Mouse (Mus musculus): ENCODE results near the gene Mllt1.

Gene Mllt1

GRCm38 (mm10) chr17:56877426-56877825 is 57.8 kb downstream of the Mllt1 start:
- no peak for DNase-seq (ENCODE audit: low spot score in 2 of 2)

DNA sequence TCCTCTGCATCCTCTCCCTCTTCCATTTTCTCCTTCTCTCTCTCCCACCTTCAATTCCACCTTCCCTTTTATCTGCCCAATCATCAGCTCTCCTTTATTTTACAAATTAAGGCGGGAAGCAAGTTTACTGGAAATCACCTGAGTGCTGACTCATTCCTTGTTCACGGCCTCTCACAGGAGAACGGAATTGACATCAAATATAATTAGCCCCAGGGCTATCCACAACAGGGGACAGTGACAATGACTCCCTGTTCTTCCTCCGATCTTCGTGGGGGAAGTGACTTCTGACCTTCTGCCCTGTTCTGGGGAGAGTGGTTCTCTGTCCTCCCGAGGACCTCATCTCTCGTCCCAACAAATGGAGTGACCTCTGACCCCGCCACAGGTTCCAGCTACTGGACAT is 58.2 kb downstream of the Mllt1 start:
- DNase-seq (ENCODE audit: low spot score in 2 of 2) = no peak

DNA sequence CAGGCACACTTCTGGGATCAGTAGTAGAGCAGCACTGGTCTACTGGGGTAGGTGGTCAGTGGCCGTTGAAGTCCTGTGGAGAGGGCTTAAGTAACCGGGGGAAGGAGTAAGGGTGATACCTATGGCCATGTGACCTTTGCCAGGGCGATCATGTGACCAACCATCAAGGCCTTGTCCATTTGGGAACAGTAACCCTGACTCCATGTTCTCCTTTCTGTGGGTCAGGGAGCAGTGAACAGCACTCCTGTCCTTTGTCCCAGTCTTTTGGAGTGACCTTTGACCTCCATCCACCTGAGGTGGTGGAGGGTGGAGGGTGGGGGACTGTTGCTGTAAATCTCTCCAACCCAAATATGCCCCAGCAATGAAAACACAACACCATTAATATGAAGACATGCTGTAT is 58.8 kb downstream of the Mllt1 start:
- no peak for DNase-seq (ENCODE audit: low spot score in 2 of 2)

- no peak for DNase-seq (ENCODE audit: low spot score in 2 of 2)
Observed at GRCm38 (mm10) chr17:56874936-56875651, 60.1 kb downstream of the Mllt1 start, which contains the start of gene 1700061G19Rik. TSS of gene 1700061G19Rik (plus strand) at chr17:56875477.

- no peak for DNase-seq (ENCODE audit: low spot score in 2 of 2)
Observed at GRCm38 (mm10) chr17:56874237-56874636, 61.0 kb downstream of the Mllt1 start, which contains the start of gene Acsbg2. TSS of gene Acsbg2 (minus strand) at chr17:56874447.

DNA sequence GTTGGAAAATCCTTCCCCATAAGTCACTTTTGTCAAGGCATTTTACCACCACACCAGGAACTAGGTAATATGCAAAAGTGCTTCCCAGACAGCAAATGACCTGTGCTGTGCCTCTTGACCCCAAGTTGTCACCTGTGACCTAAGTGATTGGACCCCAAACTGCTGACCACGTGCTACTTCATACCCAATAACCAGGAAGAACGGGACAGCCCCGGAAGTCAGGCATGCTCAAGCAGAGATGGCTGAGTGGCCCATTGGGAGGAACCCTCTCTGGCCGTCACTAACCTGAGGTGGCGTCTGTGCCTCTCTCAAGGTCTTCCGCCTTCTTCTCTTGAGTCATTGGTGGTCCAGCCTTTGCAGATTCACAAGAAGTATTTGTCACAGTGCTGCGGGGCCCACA is 62.7 kb downstream of the Mllt1 start:
- DNase-seq (ENCODE audit: low spot score in 2 of 2) = no peak

GRCm38 (mm10) chr17:56871767-56872166 is 63.4 kb downstream of the Mllt1 start:
- no peak for DNase-seq (ENCODE audit: low spot score in 2 of 2)

- DNase-seq (ENCODE audit: low spot score in 2 of 2) = no peak
Observed at GRCm38 (mm10) chr17:56870287-56870953, 64.8 kb downstream of the Mllt1 start.

- DNase-seq (ENCODE audit: low spot score in 2 of 2) = no peak
Observed at GRCm38 (mm10) chr17:56869481-56869977, 65.7 kb downstream of the Mllt1 start.

DNA sequence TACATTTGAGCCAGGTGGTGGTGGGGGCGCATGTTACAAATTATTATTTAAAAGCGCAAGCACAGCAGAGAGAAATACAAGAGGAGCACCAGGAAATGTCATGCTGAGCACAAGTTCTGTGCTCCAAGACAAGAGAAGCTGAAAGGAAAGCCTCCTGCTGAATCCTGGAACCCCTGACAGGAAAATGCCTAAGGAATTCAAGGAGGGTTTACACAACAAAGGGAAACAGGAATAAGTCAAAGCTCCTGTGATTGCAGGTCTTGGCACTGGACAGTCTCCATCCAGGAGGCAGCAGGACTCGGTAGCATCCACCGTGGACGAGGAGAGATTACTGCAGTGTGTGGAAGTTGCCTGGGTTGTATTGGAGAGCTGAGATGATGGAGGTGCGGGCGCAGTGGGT is 69.1 kb downstream of the Mllt1 start:
- DNase-seq (ENCODE audit: low spot score in 2 of 2) = no peak

GRCm38 (mm10) chr17:56861197-56861596 is 74.0 kb downstream of the Mllt1 start:
- DNase-seq (ENCODE audit: low spot score in 2 of 2) = no peak

DNA sequence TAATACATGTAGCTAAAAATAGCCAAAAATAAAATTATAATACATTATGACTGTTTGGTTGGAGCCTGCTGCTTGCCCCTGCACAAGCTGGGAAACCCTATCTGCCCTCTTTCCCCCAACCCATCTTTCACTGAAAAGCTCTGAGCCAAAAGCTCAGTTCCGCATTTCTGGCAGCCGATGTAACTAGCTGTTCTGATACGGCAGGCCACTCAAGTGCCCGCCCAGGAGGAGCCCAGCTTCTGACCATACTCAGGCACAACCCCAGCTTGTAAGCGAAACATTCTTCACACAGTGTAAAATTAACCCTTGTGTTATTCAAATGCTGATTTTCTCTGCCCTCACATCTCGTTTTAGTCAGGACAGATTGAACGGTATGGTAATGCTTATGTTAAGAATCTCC is 76.3 kb downstream of the Mllt1 start:
- DNase-seq (ENCODE audit: low spot score in 2 of 2) = no peak

DNA sequence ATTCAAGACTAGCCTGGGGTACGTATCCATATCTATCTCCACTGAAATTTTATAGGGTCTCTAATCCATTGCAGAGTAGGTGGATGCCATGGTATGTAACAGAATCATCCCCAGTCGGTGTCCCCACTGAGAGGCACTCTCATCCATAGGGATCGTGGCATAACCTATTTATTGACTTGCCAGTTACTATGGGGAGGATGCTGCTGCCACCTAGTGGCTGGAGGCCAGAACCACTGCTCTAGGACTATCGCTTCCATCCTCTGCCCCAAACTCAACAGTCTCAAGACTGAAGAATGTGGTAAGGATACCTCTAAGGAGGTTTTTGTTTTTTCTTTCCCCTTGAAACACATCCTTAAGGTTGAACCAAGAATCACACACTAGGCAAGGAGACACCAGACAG is 77.0 kb downstream of the Mllt1 start:
- DNase-seq (ENCODE audit: low spot score in 2 of 2) = peak; percentile 14 to 23

DNA sequence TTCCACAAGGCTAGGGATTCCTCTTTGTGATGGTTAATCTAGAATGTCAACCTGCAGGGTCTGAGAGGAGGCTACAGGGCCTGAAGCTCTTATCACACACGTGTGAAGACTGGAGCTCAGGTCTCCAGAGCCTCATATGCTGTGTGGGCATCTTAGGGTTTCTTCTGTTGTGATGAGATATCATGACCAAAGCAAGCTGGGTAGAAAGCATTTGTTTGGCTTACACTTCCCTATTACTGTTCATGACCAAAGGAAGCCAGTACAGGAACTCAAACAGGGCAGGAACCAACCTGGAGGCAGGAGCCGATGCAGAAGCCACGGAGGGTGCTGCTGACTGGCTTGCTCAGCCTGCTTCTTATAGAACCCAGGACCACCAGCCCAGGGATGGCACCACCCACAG is 79.8 kb downstream of the Mllt1 start:
- DNase-seq (ENCODE audit: low spot score in 2 of 2) = no peak

DNA sequence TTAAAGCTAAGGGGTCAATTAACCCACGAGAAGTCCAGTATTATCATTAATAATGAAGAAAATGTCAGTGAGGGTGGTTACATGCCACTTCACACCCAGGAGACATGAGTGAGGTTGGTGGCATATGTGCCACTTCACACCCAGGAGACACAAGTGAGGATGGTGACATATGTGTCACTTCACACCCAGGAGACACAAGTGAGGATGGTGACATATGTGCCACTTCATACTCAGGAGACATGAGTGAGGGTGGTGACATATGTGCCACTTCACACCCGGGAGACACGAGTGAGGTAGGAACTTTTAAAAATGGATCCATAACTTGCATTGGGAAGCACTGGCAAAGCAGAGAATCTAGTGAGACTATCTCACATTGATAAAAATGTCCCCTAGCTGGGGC is 84.0 kb downstream of the Mllt1 start:
- DNase-seq (ENCODE audit: low spot score in 2 of 2) = no peak

GRCm38 (mm10) chr17:56849710-56850109 is 85.5 kb downstream of the Mllt1 start:
- no peak for DNase-seq (ENCODE audit: low spot score in 2 of 2)

DNA sequence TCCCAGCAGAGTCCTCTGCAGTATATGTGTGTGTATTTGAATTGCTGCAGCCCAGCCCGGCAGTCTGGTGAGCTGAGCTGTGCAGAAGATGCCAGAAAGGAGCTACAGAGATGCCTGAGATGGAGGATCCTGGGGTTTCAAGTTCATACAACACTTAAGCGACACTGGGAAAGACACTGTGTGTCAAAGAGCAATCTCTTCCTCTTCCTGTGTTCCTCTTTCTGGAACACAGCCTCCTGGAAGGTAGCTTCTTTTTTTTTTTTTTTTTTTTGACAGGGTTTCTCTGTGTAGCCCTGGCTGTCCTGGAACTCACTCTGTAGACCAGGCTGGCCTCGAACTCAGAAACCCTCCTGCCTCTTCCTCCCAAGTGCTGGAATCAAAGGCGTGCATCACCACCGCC is 86.4 kb downstream of the Mllt1 start:
- DNase-seq (ENCODE audit: low spot score in 2 of 2) = no peak

GRCm38 (mm10) chr17:56843678-56844077 is 91.5 kb downstream of the Mllt1 start:
- no peak for DNase-seq (ENCODE audit: low spot score in 2 of 2)

Data from frontal cortex, postnatal 25 days (tissue).